Mouse (Mus musculus) central nervous system, embryonic 18 days (tissue): ENCODE results near the gene Trex1. TPM values are rescaled to one million over a fixed set of nuclear protein-coding genes. Genes with fewer than 3 reads are reported as not detected.

Experiments
- polyA plus RNA-seq: library from polyadenylated mRNA; depleted of rRNA; stranded (reverse); fragments of >200 nt; gene quantifications from 2 replicates; pipeline ENCODE4 v1.2.3, GENCODE M21; 2012; rRNA removed

Trex1 gene
- polyA plus RNA-seq, result 34.6 and 40.3 TPM in 2 replicates

GRCm38 (mm10) chr9:109059136-109059903, at the start of gene Trex1:
Trex1 (minus strand) TSS chr9:109059734.

GRCm38 (mm10) chr9:109095137-109095982, 35.8 kb upstream of the Trex1 start, which contains the start of gene Plxnb1:
Plxnb1 (plus strand) TSS chr9:109095389.

GRCm38 (mm10) chr9:109082124-109082800, 22.7 kb upstream of the Trex1 start, which contains the start of the genes Ccdc51 and Tma7:
Ccdc51 (plus strand) TSS chr9:109082493.
Tma7 (minus strand) TSS chr9:109082587.

GRCm38 (mm10) chr9:109073661-109074573, 14.4 kb upstream of the Trex1 start, which contains the start of gene Atrip:
Atrip (minus strand) TSS chr9:109074124.

GRCm38 (mm10) chr9:109038086-109038895, 21.2 kb downstream of the Trex1 start, which contains the start of gene Shisa5:
Shisa5 (plus strand) TSS chr9:109038565.

Other genes starting within 250 kb of the Trex1 start
- gene Celsr3, start 233.4 kb downstream of the Trex1 start, polyA plus RNA-seq, result 82.0 and 92.6 TPM in 2 replicates
- 22.6 and 24.0 TPM in 2 replicates for gene Slc26a6, start 206.5 kb downstream of the Trex1 start, polyA plus RNA-seq
- 0.43 and 0.45 TPM in 2 replicates for gene Tmem89, start 145.1 kb downstream of the Trex1 start, polyA plus RNA-seq
- 354 and 371 TPM in 2 replicates for gene Uqcrc1, start 123.1 kb downstream of the Trex1 start, polyA plus RNA-seq
- 4.7 and 4.9 TPM in 2 replicates for gene Col7a1, start 106.1 kb downstream of the Trex1 start, polyA plus RNA-seq
- gene Ucn2, start 73.7 kb downstream of the Trex1 start, polyA plus RNA-seq, result 0.25 and 0.28 TPM in 2 replicates
- 35.4 and 39.6 TPM in 2 replicates for gene Pfkfb4, start 68.0 kb downstream of the Trex1 start, polyA plus RNA-seq
- 58.5 and 82.4 TPM in 2 replicates for gene Shisa5, start 21.2 kb downstream of the Trex1 start, polyA plus RNA-seq
- gene Atrip, start 14.4 kb upstream of the Trex1 start, polyA plus RNA-seq, result 38.5 and 43.7 TPM in 2 replicates
- gene Ccdc51, start 22.8 kb upstream of the Trex1 start, polyA plus RNA-seq, result 9.2 and 10.1 TPM in 2 replicates
- 244 and 257 TPM in 2 replicates for gene Tma7, start 22.9 kb upstream of the Trex1 start, polyA plus RNA-seq
- gene Plxnb1, start 35.7 kb upstream of the Trex1 start, polyA plus RNA-seq, result 39.4 and 42.9 TPM in 2 replicates
- gene Fbxw21, start 102.3 kb upstream of the Trex1 start, polyA plus RNA-seq, result not detected in 2 replicates
- 0.12 and 0.13 TPM in 2 replicates for gene Fbxw13, start 136.2 kb upstream of the Trex1 start, polyA plus RNA-seq
- gene Fbxw20, start 175.0 kb upstream of the Trex1 start, polyA plus RNA-seq, result not detected in 2 replicates
- gene Fbxw14, start 227.9 kb upstream of the Trex1 start, polyA plus RNA-seq, result not detected in 2 replicates